Mouse (Mus musculus): ENCODE measurements around the gene Gm48552. TPM values are rescaled to one million over a fixed set of nuclear protein-coding genes. Genes with fewer than 3 reads are reported as not detected.
A peak's percentile ranks its signal among the peaks of the same experiment; 100 is the strongest.

Gene Gm48552
- total and polyA plus RNA-seq, 3 experiments, result 0.46 to 1.1 (median 0.98) TPM

GRCm38 (mm10) chr10:81425236-81425850, 36.5 kb downstream of the Gm48552 start (continued):
- TF ChIP-seq RCOR1 (conservative IDR thresholded peaks at IDR 0.05; ENCODE audit: low read depth, low read length) (no peak), NELFE (IDR thresholded peaks at IDR 0.05; ENCODE audit: low read depth, low read length) (no peak), USF2 (conservative IDR thresholded peaks at IDR 0.05; ENCODE audit: low read depth, low read length) (no peak), MAX (IDR thresholded peaks at IDR 0.05; ENCODE audit: low read length) (no peak), NRF1 (IDR thresholded peaks at IDR 0.05; ENCODE audit: low read depth, low read length) (no peak), ELF1 (IDR thresholded peaks at IDR 0.05; ENCODE audit: low read depth, low read length) (no peak), ZNF384 (IDR thresholded peaks at IDR 0.05; ENCODE audit: low read depth, low read length) (no peak), CTCF (conservative IDR thresholded peaks at IDR 0.05 in 1 of 2, IDR thresholded peaks at IDR 0.05 in 1 of 2; ENCODE audit: low read depth in 2 of 2, low read length in 2 of 2) (no peak), KAT2A (IDR thresholded peaks at IDR 0.05; ENCODE audit: insufficient replicate concordance, low read length) (no peak), UBTF (IDR thresholded peaks at IDR 0.05; ENCODE audit: low read depth, low read length) (no peak)

- peaks cover 21 to 39% of the 10 kb centered on the region in 2 experiments for H3K4me1 ChIP-seq (ENCODE audit: control insufficient read depth in 1 of 2, insufficient read depth in 2 of 2)
- peak overlapping the region; percentile 83 for H3K9ac ChIP-seq (ENCODE audit: insufficient read depth, low read depth)
- dilution Hi-C loops (cut with MboI; ENCODE audit: extremely low pct_ligation_motif_present, extremely low pct_unique_long_range_greater_than_20kb, low sequenced_read_pairs) (no loop called here), in situ Hi-C loops (cut with MboI; ENCODE audit: low pct_ligation_motif_present, low pct_unique_long_range_greater_than_20kb, low sequenced_read_pairs) (no loop called here)
- H3K9me3 ChIP-seq (replicated peaks; ENCODE audit: low read length), result no peaks in the 10 kb centered on the region
- no peak overlapping the region for H3K27ac ChIP-seq (ENCODE audit: insufficient read depth, low read depth)
- TF ChIP-seq ZC3H11A (IDR thresholded peaks at IDR 0.05; ENCODE audit: low read depth, low read length) (no peak), MAZ (IDR thresholded peaks at IDR 0.05; ENCODE audit: low read depth, low read length) (0 out of 2 replicates have a peak, but pooled peaks have one; percentile 41), BHLHE40 (IDR thresholded peaks at IDR 0.05; ENCODE audit: low read depth, low read length) (no peak), JUND (conservative IDR thresholded peaks at IDR 0.05; ENCODE audit: low read depth, low read length) (no peak), UBTF (IDR thresholded peaks at IDR 0.05; ENCODE audit: low read depth, low read length) (no peak), NRF1 (IDR thresholded peaks at IDR 0.05; ENCODE audit: low read depth, low read length) (no peak), ZKSCAN1 (IDR thresholded peaks at IDR 0.05; ENCODE audit: borderline replicate concordance, low read depth, low read length) (no peak), MXI1 (IDR thresholded peaks at IDR 0.05; ENCODE audit: low read depth, low read length) (peak; percentile 84), TCF12 (IDR thresholded peaks at IDR 0.05; ENCODE audit: low read depth, low read length) (peak; percentile 41; the same call in 1 of the 2 replicates), SMC3 (IDR thresholded peaks at IDR 0.05; ENCODE audit: low read depth, low read length) (no peak), CHD2 (IDR thresholded peaks at IDR 0.05; ENCODE audit: low read length) (peak; percentile 86), EP300 (IDR thresholded peaks at IDR 0.05; ENCODE audit: low read length) (no peak), MEF2A (IDR thresholded peaks at IDR 0.05; ENCODE audit: borderline replicate concordance, low read depth, low read length) (no peak), MAX (IDR thresholded peaks at IDR 0.05; ENCODE audit: low read length) (peak; percentile 49; the same call in 1 of the 2 replicates)
- H3K4me3 ChIP-seq (replicated peaks in 1 of 3; ENCODE audit: low read depth in 2 of 3, low read length in 2 of 3, poor library complexity in 1 of 3), result peak overlapping the region; percentile 52 to 71 (median 69)
- peaks cover 21% of the 10 kb centered on the region for H3K79me2 ChIP-seq (replicated peaks; ENCODE audit: control insufficient read depth, extremely low read depth, insufficient read depth, poor library complexity, severe bottlenecking)
- H3K4me2 ChIP-seq (ENCODE audit: insufficient read depth, low read depth, poor library complexity, severe bottlenecking), result peak overlapping the region; percentile 76
- no peaks in the 10 kb centered on the region for H3K36me3 ChIP-seq (replicated peaks in 1 of 2; ENCODE audit: control insufficient read depth in 1 of 2, insufficient read depth in 1 of 2, low read length in 1 of 2)
- DNase-seq (ENCODE audit: extremely low read depth), result no peak
- peaks cover 30% of the 10 kb centered on the region for H3K27me3 ChIP-seq (replicated peaks)
Measured at GRCm38 (mm10) chr10:81426081-81426671, 37.4 kb downstream of the Gm48552 start.
